Mouse (Mus musculus): ENCODE data around the gene Tnf. TPM values are rescaled to one million over a fixed set of nuclear protein-coding genes. Genes with fewer than 3 reads are reported as not detected.

The Tnf gene
- polyA plus RNA-seq, 1 experiment from 2014 or later = 0.33 TPM

GRCm38 (mm10) chr17:35209785-35210535, 8.2 kb upstream of the Tnf start:
- H3K4me2 ChIP-seq = no peak overlapping the region

GRCm38 (mm10) chr17:35205380-35205769, 3.6 kb upstream of the Tnf start:
- Histone ChIP-seq H3K27me3 (replicated peaks) (peaks cover 56% of the 10 kb centered on the region), H3K4me3 (no peak overlapping the region), H3K9me3 (replicated peaks) (no peaks in the 10 kb centered on the region), H3K36me3 (no peaks in the 10 kb centered on the region), H3K4me1 (0 out of 2 replicates have a peak, but pooled peaks cover 9% of the 10 kb centered on the region), H3K4me2 (no peak overlapping the region), H3K27ac (no peak overlapping the region), H3K9ac (no peak overlapping the region)
- ATAC-seq = no peak
- WGBS (ENCODE audit: insufficient replicate concordance) = 49% methylated on average over 10 of the region's 10 CpGs

More at GRCm38 (mm10) chr17:35209785-35210535, 8.2 kb upstream of the Tnf start:
- Histone ChIP-seq H3K27me3 (replicated peaks) (peaks cover 23% of the 10 kb centered on the region), H3K4me3 (no peak overlapping the region), H3K9me3 (replicated peaks) (no peaks in the 10 kb centered on the region), H3K36me3 (no peaks in the 10 kb centered on the region), H3K27ac (no peak overlapping the region), H3K4me1 (0 out of 2 replicates have a peak, but pooled peaks cover 6% of the 10 kb centered on the region), H3K9ac (no peak overlapping the region)
- 45% methylated on average over 12 of the region's 12 CpGs for WGBS (ENCODE audit: insufficient replicate concordance)
- ATAC-seq = no peak

- H3K27ac ChIP-seq = no peak within 1 kb of the TSS
- no peaks in the 10 kb centered on the region for H3K36me3 ChIP-seq
- H3K9me3 ChIP-seq (replicated peaks) = no peaks in the 10 kb centered on the region
- no peak within 1 kb of the TSS for H3K4me3 ChIP-seq
- no peak within 1 kb of the TSS for H3K9ac ChIP-seq
- 30% methylated on average over 20 of the region's 20 CpGs for WGBS (ENCODE audit: insufficient replicate concordance)
- peaks cover 58% of the 10 kb centered on the region for H3K27me3 ChIP-seq (replicated peaks)
- H3K4me1 ChIP-seq = peaks cover 13% of the 10 kb centered on the region; the same call in 1 of the 2 replicates
- ATAC-seq = no peak
- H3K4me2 ChIP-seq = no peak within 1 kb of the TSS
Observed at GRCm38 (mm10) chr17:35204494-35205379, 2.9 kb upstream of the Tnf start, which contains the start of gene Lta. Gene Lta, minus strand, starts transcription at chr17:35205351.

GRCm38 (mm10) chr17:35202442-35202841, 635 bp upstream of the Tnf start:
- no peak for ATAC-seq
- Histone ChIP-seq H3K9me3 (replicated peaks) (no peaks in the 10 kb centered on the region), H3K36me3 (no peaks in the 10 kb centered on the region), H3K27ac (no peak overlapping the region), H3K4me3 (no peak overlapping the region), H3K4me2 (no peak overlapping the region), H3K9ac (no peak overlapping the region), H3K27me3 (replicated peaks) (peaks cover 68% of the 10 kb centered on the region), H3K4me1 (peaks cover 15% of the 10 kb centered on the region; the same call in 1 of the 2 replicates)
- WGBS (ENCODE audit: insufficient replicate concordance) = 57% methylated on average over 4 of the region's 4 CpGs

- H3K36me3 ChIP-seq = no peaks in the 10 kb centered on the region
- ATAC-seq = no peak
- H3K4me3 ChIP-seq = peak overlapping the region; percentile 32
- WGBS (ENCODE audit: insufficient replicate concordance) = 14% methylated on average over 11 of the region's 11 CpGs
- peaks cover 24% of the 10 kb centered on the region for H3K4me1 ChIP-seq
- H3K27me3 ChIP-seq (replicated peaks) = peaks cover 79% of the 10 kb centered on the region
- no peaks in the 10 kb centered on the region for H3K9me3 ChIP-seq (replicated peaks)
- H3K4me2 ChIP-seq = peak overlapping the region; percentile 44
- 0 out of 2 replicates have a peak overlapping the region, but pooled peaks have one; percentile 24 for H3K27ac ChIP-seq
- no peak overlapping the region; the same call in 1 of the 2 replicates for H3K9ac ChIP-seq
Observed at GRCm38 (mm10) chr17:35201128-35201527, 679 bp downstream of the Tnf start.

- Histone ChIP-seq H3K9me3 (replicated peaks) (no peaks in the 10 kb centered on the region), H3K4me3 (no peak overlapping the region; the same call in 1 of the 2 replicates), H3K9ac (no peak overlapping the region), H3K4me2 (peak overlapping the region; percentile 44), H3K36me3 (no peaks in the 10 kb centered on the region), H3K27ac (0 out of 2 replicates have a peak overlapping the region, but pooled peaks have one; percentile 24), H3K4me1 (peaks cover 31% of the 10 kb centered on the region), H3K27me3 (replicated peaks) (peaks cover 85% of the 10 kb centered on the region)
- ATAC-seq = no peak
- 39% methylated on average over 11 of the region's 11 CpGs for WGBS (ENCODE audit: insufficient replicate concordance)
Observed at GRCm38 (mm10) chr17:35200398-35200797, 1.4 kb downstream of the Tnf start.

- Histone ChIP-seq H3K27ac (no peak overlapping the region), H3K27me3 (replicated peaks) (peaks cover 85% of the 10 kb centered on the region), H3K4me2 (no peak overlapping the region), H3K9ac (no peak overlapping the region), H3K36me3 (no peaks in the 10 kb centered on the region), H3K4me3 (no peak overlapping the region), H3K9me3 (replicated peaks) (no peaks in the 10 kb centered on the region), H3K4me1 (peaks cover 46% of the 10 kb centered on the region)
- ATAC-seq = no peak
- whole genome bisulfite sequencing (ENCODE audit: insufficient replicate concordance) = 63% methylated on average over 8 of the region's 8 CpGs
Observed at GRCm38 (mm10) chr17:35198946-35199345, 2.9 kb downstream of the Tnf start.

- WGBS (ENCODE audit: insufficient replicate concordance) = 51% methylated on average over 7 of the region's 7 CpGs
- Histone ChIP-seq H3K4me1 (peaks cover 49% of the 10 kb centered on the region), H3K27me3 (replicated peaks) (peaks cover 83% of the 10 kb centered on the region), H3K9ac (no peak overlapping the region), H3K36me3 (no peaks in the 10 kb centered on the region), H3K4me3 (no peak overlapping the region), H3K27ac (no peak overlapping the region), H3K9me3 (replicated peaks) (no peaks in the 10 kb centered on the region), H3K4me2 (no peak overlapping the region)
- no peak for ATAC-seq
Observed at GRCm38 (mm10) chr17:35198029-35198428, 3.8 kb downstream of the Tnf start.

- peaks cover 74% of the 10 kb centered on the region for H3K27me3 ChIP-seq (replicated peaks)
- no peaks in the 10 kb centered on the region for H3K36me3 ChIP-seq
- no peak overlapping the region for H3K4me3 ChIP-seq
- H3K9ac ChIP-seq = no peak overlapping the region
- H3K4me2 ChIP-seq = no peak overlapping the region
- no peak overlapping the region for H3K27ac ChIP-seq
- WGBS (ENCODE audit: insufficient replicate concordance) = 14% methylated on average over 5 of the region's 6 CpGs
- H3K9me3 ChIP-seq (replicated peaks) = no peaks in the 10 kb centered on the region
- peaks cover 49% of the 10 kb centered on the region for H3K4me1 ChIP-seq
- ATAC-seq = no peak
Observed at GRCm38 (mm10) chr17:35197126-35197525, 4.7 kb downstream of the Tnf start.

GRCm38 (mm10) chr17:35196321-35196641, 5.5 kb downstream of the Tnf start:
- Histone ChIP-seq H3K9ac (peak overlapping the region; percentile 52; the same call in 1 of the 2 replicates), H3K27me3 (replicated peaks) (peaks cover 65% of the 10 kb centered on the region), H3K4me1 (peaks cover 47% of the 10 kb centered on the region), H3K9me3 (replicated peaks) (no peaks in the 10 kb centered on the region), H3K27ac (no peak overlapping the region), H3K4me3 (peak overlapping the region; percentile 54), H3K36me3 (no peaks in the 10 kb centered on the region), H3K4me2 (peak overlapping the region; percentile 80)
- WGBS (ENCODE audit: insufficient replicate concordance) = 35% methylated on average over 9 of the region's 9 CpGs
- no peak for ATAC-seq

- Histone ChIP-seq H3K4me3 (peak overlapping the region; percentile 54), H3K9ac (peak overlapping the region; percentile 52), H3K4me2 (peak overlapping the region; percentile 80), H3K4me1 (peaks cover 43% of the 10 kb centered on the region), H3K9me3 (replicated peaks) (no peaks in the 10 kb centered on the region), H3K27me3 (replicated peaks) (peaks cover 60% of the 10 kb centered on the region), H3K27ac (no peak overlapping the region), H3K36me3 (no peaks in the 10 kb centered on the region)
- ATAC-seq = peak; percentile 76
- WGBS (ENCODE audit: insufficient replicate concordance) = under 1% methylated on average over 66 of the region's 66 CpGs
Observed at GRCm38 (mm10) chr17:35195631-35196320, 6.0 kb downstream of the Tnf start.

All from liver, embryonic 12.5 days (tissue).